ENCODE assay signal across 8 mouse cellular contexts in genomic region chrX:10716917-10717763, GRCm38 (mm10). TPM values are rescaled to one million over a fixed set of nuclear protein-coding genes. Genes with fewer than 3 reads are reported as not detected.
A peak's percentile ranks its signal among the peaks of the same experiment; 100 is the strongest.
DNase-seq lines count a peak whose midpoint lies in the region; ATAC-seq and TF ChIP-seq lines count a peak whose summit lies in the region.

No protein-coding gene starts in this region.

- DNase-seq in ES-CJ7 (ENCODE audit: low read depth, low spot score): peak; percentile 82
- DNase-seq in cerebellum, adult 11-12 months: peak; percentile 89
- DNase-seq in forebrain, postnatal 0 days: peak; percentile 66
- peak; percentile 85 for DNase-seq in heart, postnatal 4 days
- peak; percentile 38 for DNase-seq in layer of hippocampus, adult 9-10 months (ENCODE audit: low spot score)
- peak; percentile 80 for DNase-seq in thymus, adult 2 months

- no peaks in the 10 kb centered on the region for H3K36me3 ChIP-seq in forebrain, postnatal 0 days (ENCODE audit: insufficient read depth)
- no peaks in the 10 kb centered on the region for H3K36me3 ChIP-seq in lung, embryonic 15.5 days
- no peaks in the 10 kb centered on the region for H3K36me3 ChIP-seq in thymus, adult 2 months (ENCODE audit: control insufficient read depth, insufficient read depth, low read length)

- TF ChIP-seq CTCF in forebrain, postnatal 0 days (IDR thresholded peaks at IDR 0.05; ENCODE audit: low read depth): no peak
- no peak for TF ChIP-seq CTCF in olfactory bulb, adult 2 months (IDR thresholded peaks at IDR 0.05; ENCODE audit: insufficient read depth, low read depth, low read length)
- no peak for TF ChIP-seq CTCF in thymus, adult 2 months (IDR thresholded peaks at IDR 0.05; ENCODE audit: borderline replicate concordance, control insufficient read depth, extremely low read depth, insufficient read depth, low read length, poor library complexity)

- peak overlapping the region; percentile 59 for H3K4me2 ChIP-seq in forebrain, postnatal 0 days (ENCODE audit: low read depth)
- H3K4me2 ChIP-seq in lung, embryonic 15.5 days: peak overlapping the region; percentile 51

- H3K27me3 ChIP-seq in forebrain, postnatal 0 days (ENCODE audit: insufficient read depth, low read length): no peaks in the 10 kb centered on the region
- H3K27me3 ChIP-seq in lung, embryonic 15.5 days: no peaks in the 10 kb centered on the region
- H3K27me3 ChIP-seq in thymus, adult 2 months (ENCODE audit: control insufficient read depth, insufficient read depth, low read length): no peaks in the 10 kb centered on the region

- H3K9ac ChIP-seq in forebrain, postnatal 0 days: peak overlapping the region; percentile 75
- peak overlapping the region; percentile 65 for H3K9ac ChIP-seq in lung, embryonic 15.5 days

- WGBS in forebrain, postnatal 0 days: 22% methylated on average over 50 of the region's 50 CpGs
- WGBS in lung, embryonic 15.5 days: 16% methylated on average over 49 of the region's 50 CpGs
- WGBS in olfactory bulb, adult 2 months: 11% methylated on average over 50 of the region's 50 CpGs
- WGBS in thymus, adult 2 months: 2% methylated on average over 48 of the region's 50 CpGs

- no peaks in the 10 kb centered on the region for H3K9me3 ChIP-seq in forebrain, postnatal 0 days (ENCODE audit: low read length)
- no peaks in the 10 kb centered on the region for H3K9me3 ChIP-seq in lung, embryonic 15.5 days

- peak overlapping the region; percentile 57 for H3K4me3 ChIP-seq in forebrain, postnatal 0 days (ENCODE audit: low read depth, low read length)
- H3K4me3 ChIP-seq in lung, embryonic 15.5 days: peak overlapping the region; percentile 60
- H3K4me3 ChIP-seq in olfactory bulb, adult 2 months (ENCODE audit: insufficient read depth, low read depth, low read length): peak overlapping the region; percentile 71
- peak overlapping the region; percentile 75 for H3K4me3 ChIP-seq in thymus, adult 2 months (ENCODE audit: control insufficient read depth, insufficient read depth, low read length)

- no peak; the same call in 1 of the 2 replicates for TF ChIP-seq POLR2A in olfactory bulb, adult 2 months (IDR thresholded peaks at IDR 0.05; ENCODE audit: insufficient read depth, low read depth, low read length)
- no peak for TF ChIP-seq POLR2A in thymus, adult 2 months (IDR thresholded peaks at IDR 0.05; ENCODE audit: control insufficient read depth, extremely low read depth, insufficient read depth, low read length, poor library complexity)

- peak overlapping the region; percentile 89 for H3K27ac ChIP-seq in forebrain, postnatal 0 days (ENCODE audit: low read depth, low read length)
- peak overlapping the region; percentile 90 for H3K27ac ChIP-seq in lung, embryonic 15.5 days
- peak overlapping the region; percentile 76 for H3K27ac ChIP-seq in olfactory bulb, adult 2 months (ENCODE audit: insufficient read depth, low read depth, low read length)
- H3K27ac ChIP-seq in thymus, adult 2 months (ENCODE audit: control insufficient read depth, insufficient read depth, low read length): no peak overlapping the region

- no peaks in the 10 kb centered on the region for H3K4me1 ChIP-seq in forebrain, postnatal 0 days (ENCODE audit: insufficient read depth)
- H3K4me1 ChIP-seq in lung, embryonic 15.5 days: peaks cover 18% of the 10 kb centered on the region; the same call in 1 of the 2 replicates
- H3K4me1 ChIP-seq in olfactory bulb, adult 2 months (ENCODE audit: control insufficient read depth, insufficient read depth, low read length): peaks cover 4% of the 10 kb centered on the region; the same call in 1 of the 2 replicates
- H3K4me1 ChIP-seq in thymus, adult 2 months (replicated peaks; ENCODE audit: control insufficient read depth, insufficient read depth, low read length): peaks cover 13% of the 10 kb centered on the region

- ATAC-seq in forebrain, postnatal 0 days: peak; percentile 84
- ATAC-seq in lung, embryonic 15.5 days (ENCODE audit: borderline replicate concordance, extremely low read depth, low FRiP score, low TSS enrichment): peak; percentile 95

RNA-seq across cellular contexts. Expression of gene Mid1ip1, which starts 2.3 kb away (rescaled TPM):
- total RNA-seq in forebrain, postnatal 0 days (2014; rRNA removed): 81.6 and 96.9 TPM in 2 replicates
- polyA plus RNA-seq in forebrain, postnatal 0 days (2015; fragmentation: Nextera tagmentation; extraction: Ambion mirVana): 89.0 and 108 TPM in 2 replicates
- 10 to 100 TPM; 23.6 to 26.4 TPM for total RNA-seq in heart, postnatal 4 days (2021)
- 115 and 119 TPM in 2 replicates for polyA plus RNA-seq in lung, embryonic 15.5 days (2015; fragmentation: Nextera tagmentation; extraction: Ambion mirVana)
- not detected in 2 replicates for polyA plus RNA-seq in olfactory bulb, adult 2 months (2012; ENCODE audit: insufficient read depth, insufficient read length, low replicate concordance, missing spikeins)
- 15.3 and 15.6 TPM in 2 replicates for polyA plus RNA-seq in thymus, adult 2 months (2012; rRNA removed)

Comparison
In these comparisons a context has a peak if more than half of its experiments do, and no peak if none do; other contexts are left out.
1. DNase-seq: peak in every context shown above with its lines; median percentile 89 in cerebellum, adult 11-12 months; 85 in heart, postnatal 4 days; 82 in ES-CJ7; 80 in thymus, adult 2 months; 66 in forebrain, postnatal 0 days; 38 in layer of hippocampus, adult 9-10 months.
2. RNA of gene Mid1ip1, which starts 2.3 kb away (polyA plus RNA-seq): 115 to 119 TPM in lung, embryonic 15.5 days, 89.0 to 108 TPM in forebrain, postnatal 0 days and 15.3 to 15.6 TPM in thymus, adult 2 months; not detected in olfactory bulb, adult 2 months; every median in the first group is over 10 times any median in the second.
3. Peak in every context shown above with its lines, with median percentiles within 50 percentile points of each other: H3K4me3 ChIP-seq.